ENCODE assay signal across 28 mouse cellular contexts in genomic region chr11:20420876-20421275, GRCm38 (mm10).
A peak's percentile ranks its signal among the peaks of the same experiment; 100 is the strongest.
DNase-seq lines count a peak whose midpoint lies in the region; ATAC-seq and TF ChIP-seq lines count a peak whose summit lies in the region.
"Had no signal": no experiment of that assay in that cellular context is flagged by ENCODE, and none has a peak within 500 bp of the region (broad histone marks: within the 10 kb centered on the region; RNA-seq: fewer than 3 reads in every experiment).

No protein-coding gene starts in this region.

- H3K27me3 ChIP-seq in heart, embryonic 11.5 days (ENCODE audit: control insufficient read depth, insufficient read depth, low read length) = no peaks in the 10 kb centered on the region
- H3K27me3 ChIP-seq in midbrain, embryonic 11.5 days (ENCODE audit: control insufficient read depth, insufficient read depth, low read length) = no peaks in the 10 kb centered on the region
- no peaks in the 10 kb centered on the region for H3K27me3 ChIP-seq in midbrain, embryonic 13.5 days
- no peaks in the 10 kb centered on the region for H3K27me3 ChIP-seq in myocyte (ENCODE audit: control insufficient read depth, insufficient read depth, insufficient read length)
- H3K27me3 ChIP-seq: CH12.LX; embryonic facial prominence, embryonic 13.5 days; embryonic facial prominence, embryonic 15.5 days; forebrain, embryonic 12.5 days; Patski had no signal

- no peaks in the 10 kb centered on the region; the same call in 1 of the 2 replicates for H3K9me3 ChIP-seq in heart, embryonic 11.5 days (replicated peaks; ENCODE audit: control insufficient read depth, low read length)
- H3K9me3 ChIP-seq in midbrain, embryonic 11.5 days (ENCODE audit: control insufficient read depth, low read length) = peaks cover 5% of the 10 kb centered on the region; the same call in 1 of the 2 replicates
- peaks cover 17% of the 10 kb centered on the region; the same call in 1 of the 2 replicates for H3K9me3 ChIP-seq in midbrain, embryonic 13.5 days
- H3K9me3 ChIP-seq: embryonic facial prominence, embryonic 15.5 days had no signal

- H3K36me3 ChIP-seq in heart, embryonic 11.5 days (ENCODE audit: control insufficient read depth, insufficient read depth, low read length) = peaks cover 4% of the 10 kb centered on the region; the same call in 1 of the 2 replicates
- H3K36me3 ChIP-seq in midbrain, embryonic 11.5 days (ENCODE audit: control insufficient read depth, insufficient read depth, low read length) = no peaks in the 10 kb centered on the region
- H3K36me3 ChIP-seq in midbrain, embryonic 13.5 days = no peaks in the 10 kb centered on the region
- H3K36me3 ChIP-seq in myocyte (ENCODE audit: control insufficient read depth, insufficient read depth) = no peaks in the 10 kb centered on the region
- H3K36me3 ChIP-seq: embryonic facial prominence, embryonic 13.5 days; embryonic facial prominence, embryonic 15.5 days; forebrain, embryonic 10.5 days; forebrain, embryonic 12.5 days; G1E had no signal

- H3K9ac ChIP-seq in heart, embryonic 11.5 days (ENCODE audit: low read depth, low read length) = no peak overlapping the region
- H3K9ac ChIP-seq in midbrain, embryonic 11.5 days (ENCODE audit: low read length) = no peak overlapping the region
- no peak overlapping the region for H3K9ac ChIP-seq in midbrain, embryonic 13.5 days (replicated peaks)
- H3K9ac ChIP-seq: embryonic facial prominence, embryonic 13.5 days; embryonic facial prominence, embryonic 15.5 days; forebrain, embryonic 12.5 days had no signal

- no peak for ATAC-seq in heart, embryonic 11.5 days (replicated peaks; ENCODE audit: insufficient number of reproducible peaks, low FRiP score, low TSS enrichment)
- no peak for ATAC-seq in midbrain, embryonic 11.5 days (ENCODE audit: low FRiP score)
- ATAC-seq in midbrain, embryonic 13.5 days = no peak
- ATAC-seq: activated CD4-positive, CD25-positive, alpha-beta regulatory T cell, adult 4 months; CD4-positive, CD25-positive, alpha-beta regulatory T cell, adult 4 months; forebrain, embryonic 14.5 days; forebrain, embryonic 16.5 days; Patski had no signal

- no peak overlapping the region for H3K4me2 ChIP-seq in heart, embryonic 11.5 days
- H3K4me2 ChIP-seq in midbrain, embryonic 11.5 days = no peak overlapping the region
- H3K4me2 ChIP-seq in midbrain, embryonic 13.5 days (replicated peaks) = no peak overlapping the region
- peak overlapping the region; percentile 1 for H3K4me2 ChIP-seq in myocyte (ENCODE audit: low read depth)
- H3K4me2 ChIP-seq: embryonic facial prominence, embryonic 13.5 days; embryonic facial prominence, embryonic 15.5 days; forebrain, embryonic 12.5 days had no signal

- 77% methylated on average over 4 of the region's 4 CpGs for WGBS in heart, embryonic 11.5 days (ENCODE audit: insufficient replicate concordance)
- WGBS in midbrain, embryonic 11.5 days = 78% methylated on average over 4 of the region's 4 CpGs
- WGBS in midbrain, embryonic 13.5 days = 92% methylated on average over 4 of the region's 4 CpGs

- no peak overlapping the region for H3K4me3 ChIP-seq in heart, embryonic 11.5 days (ENCODE audit: low read depth, low read length)
- H3K4me3 ChIP-seq in midbrain, embryonic 11.5 days (ENCODE audit: low read depth, low read length) = no peak overlapping the region
- no peak overlapping the region for H3K4me3 ChIP-seq in midbrain, embryonic 13.5 days (replicated peaks)
- no peak overlapping the region for H3K4me3 ChIP-seq in myocyte
- H3K4me3 ChIP-seq: embryonic facial prominence, embryonic 13.5 days; embryonic facial prominence, embryonic 15.5 days; erythroblast, embryonic 14.5 days; forebrain, embryonic 10.5 days; forebrain, embryonic 12.5 days had no signal

- DNase-seq in heart, adult 11 months = peak; percentile 89
- DNase-seq in midbrain, embryonic 11.5 days (ENCODE audit: low spot score, missing footprints) = peak; percentile 62
- no peak for DNase-seq in layer of hippocampus, adult 9-11 months
- DNase-seq: adrenal gland, postnatal 10 days; adrenal gland, postnatal 25 days; B cell, adult 2 months; cerebellum, adult 11 months; cerebellum, adult 18-20 months; cerebellum, adult 8-10 months; cerebellum, adult 9-11 months; cerebellum, postnatal 14 days; cerebellum, postnatal 36 days; embryo, embryonic 11 days had no signal

- no peaks in the 10 kb centered on the region for H3K4me1 ChIP-seq in heart, embryonic 11.5 days (ENCODE audit: control insufficient read depth, insufficient read depth, low read length)
- H3K4me1 ChIP-seq in midbrain, embryonic 11.5 days (ENCODE audit: control insufficient read depth, insufficient read depth, low read length) = no peaks in the 10 kb centered on the region
- H3K4me1 ChIP-seq in midbrain, embryonic 13.5 days (replicated peaks) = no peaks in the 10 kb centered on the region
- H3K4me1 ChIP-seq: forebrain, embryonic 12.5 days had no signal

- H3K79me2 ChIP-seq in myocyte (ENCODE audit: control insufficient read depth, insufficient read depth) = no peaks in the 10 kb centered on the region

- no peak overlapping the region for H3ac ChIP-seq in myocyte (ENCODE audit: control insufficient read depth, insufficient read length)

- H3K27ac ChIP-seq in heart, embryonic 11.5 days (ENCODE audit: low read depth, low read length) = no peak overlapping the region
- H3K27ac ChIP-seq in midbrain, embryonic 11.5 days (ENCODE audit: low read depth, low read length) = no peak overlapping the region
- no peak overlapping the region for H3K27ac ChIP-seq in midbrain, embryonic 13.5 days
- H3K27ac ChIP-seq: embryonic facial prominence, embryonic 13.5 days; embryonic facial prominence, embryonic 15.5 days; forebrain, embryonic 10.5 days; forebrain, embryonic 12.5 days had no signal

- TF ChIP-seq POLR2A in myocyte (IDR thresholded peaks at IDR 0.05; ENCODE audit: insufficient read length, low read depth) = no peak

TF ChIP-seq in myocyte, 11 proteins besides CTCF, POLR2A, EP300 and RAD21:
- TF ChIP-seq MYOG (IDR thresholded peaks at IDR 0.05; ENCODE audit: control insufficient read depth in 1 of 3, insufficient read depth in 1 of 3, insufficient read length in 2 of 3, low read depth in 2 of 3) (no peak), USF1 (IDR thresholded peaks at IDR 0.05; ENCODE audit: low read depth) (no peak), E2F4 (IDR thresholded peaks at IDR 0.05; ENCODE audit: insufficient read depth) (no peak), CEBPB (IDR thresholded peaks at IDR 0.05; ENCODE audit: insufficient read depth, poor library complexity, severe bottlenecking) (no peak), MYOD1 (IDR thresholded peaks at IDR 0.05; ENCODE audit: control insufficient read depth in 1 of 3, insufficient read length in 2 of 3, low read depth in 2 of 3) (no peak), TCF12 (IDR thresholded peaks at IDR 0.05; ENCODE audit: insufficient read depth, poor library complexity, severe bottlenecking) (no peak), POLR2AphosphoS2 (IDR thresholded peaks at IDR 0.05; ENCODE audit: insufficient read length, low read depth) (no peak), MAX (IDR thresholded peaks at IDR 0.05; ENCODE audit: low read depth) (no peak), TCF3 (IDR thresholded peaks at IDR 0.05; ENCODE audit: insufficient read length, low read depth) (no peak), REST (IDR thresholded peaks at IDR 0.05; ENCODE audit: insufficient read depth, insufficient read length) (no peak), SRF (IDR thresholded peaks at IDR 0.05; ENCODE audit: control insufficient read depth, insufficient read length, low read depth) (no peak)
